8 mouse cellular contexts compared by ENCODE assay signal in the genomic region with DNA sequence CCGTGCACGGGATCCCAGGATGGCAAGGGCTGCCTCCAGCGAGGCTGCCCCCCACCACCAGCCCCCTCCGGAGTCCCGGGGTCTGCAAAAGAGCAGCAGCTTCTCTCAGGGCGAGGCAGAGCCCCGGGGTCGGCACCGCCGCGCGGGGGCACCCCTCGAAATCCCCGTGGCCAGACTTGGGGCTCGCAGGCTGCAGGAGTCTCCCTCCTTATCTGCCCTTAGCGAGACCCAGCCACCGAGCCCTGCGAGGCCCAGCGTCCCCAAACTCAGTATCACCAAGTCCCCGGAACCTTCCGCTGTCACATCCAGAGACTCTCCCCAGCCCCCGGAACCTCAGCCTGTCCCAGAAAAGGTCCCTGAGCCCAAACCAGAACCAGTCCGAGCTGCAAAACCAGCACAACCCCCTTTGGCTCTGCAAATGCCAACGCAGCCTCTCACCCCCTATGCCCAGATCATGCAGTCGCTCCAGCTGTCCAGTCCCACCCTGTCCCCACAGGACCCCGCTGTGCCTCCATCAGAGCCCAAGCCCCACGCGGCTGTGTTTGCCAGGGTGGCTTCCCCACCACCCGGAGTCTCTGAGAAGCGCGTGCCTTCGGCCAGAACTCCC. TPM values are rescaled to one million over a fixed set of nuclear protein-coding genes. Genes with fewer than 3 reads are reported as not detected.
A peak's percentile ranks its signal among the peaks of the same experiment; 100 is the strongest.
DNase-seq lines count a peak whose midpoint lies in the region; ATAC-seq and TF ChIP-seq lines count a peak whose summit lies in the region.
"Had no signal": no experiment of that assay in that cellular context is flagged by ENCODE, and none has a peak within 500 bp of the region (broad histone marks: within the 10 kb centered on the region; RNA-seq: fewer than 3 reads in every experiment).

No protein-coding gene starts in this region.

- H3K4me1 ChIP-seq in lung, embryonic 15.5 days, result peaks cover 19% of the 10 kb centered on the region
- no peaks in the 10 kb centered on the region for H3K4me1 ChIP-seq in lung, adult 2 months (ENCODE audit: control insufficient read depth, insufficient read depth, low read length)
- H3K4me1 ChIP-seq in forebrain, embryonic 14.5 days (ENCODE audit: control insufficient read depth, insufficient read depth, low read length), result peaks cover 11% of the 10 kb centered on the region
- H3K4me1 ChIP-seq in intestine, postnatal 0 days (replicated peaks; ENCODE audit: control insufficient read depth, insufficient read depth, low read length), result no peaks in the 10 kb centered on the region
- H3K4me1 ChIP-seq in neural tube, embryonic 14.5 days (ENCODE audit: control insufficient read depth, insufficient read depth, low read length), result peaks cover 12% of the 10 kb centered on the region

- TF ChIP-seq POLR2A in lung, adult 2 months (IDR thresholded peaks at IDR 0.05; ENCODE audit: borderline replicate concordance, extremely low read depth, low read depth, low read length), result no peak

- 21% methylated on average over 30 of the region's 32 CpGs for WGBS in lung, embryonic 15.5 days
- WGBS in lung, adult 2 months, result 16% methylated on average over 32 of the region's 32 CpGs
- WGBS in forebrain, embryonic 14.5 days, result 2% methylated on average over 31 of the region's 32 CpGs
- 15% methylated on average over 31 of the region's 32 CpGs for WGBS in intestine, postnatal 0 days
- WGBS in neural tube, embryonic 14.5 days, result 2% methylated on average over 32 of the region's 32 CpGs

- peaks cover 56% of the 10 kb centered on the region for H3K27me3 ChIP-seq in lung, embryonic 15.5 days
- H3K27me3 ChIP-seq in forebrain, embryonic 14.5 days (replicated peaks; ENCODE audit: control insufficient read depth, insufficient read depth, low read length), result peaks cover 50% of the 10 kb centered on the region
- peaks cover 28% of the 10 kb centered on the region for H3K27me3 ChIP-seq in intestine, postnatal 0 days (replicated peaks; ENCODE audit: control insufficient read depth, insufficient read depth, low read length)
- H3K27me3 ChIP-seq in neural tube, embryonic 14.5 days (ENCODE audit: control insufficient read depth, insufficient read depth, low read length), result peaks cover 19% of the 10 kb centered on the region

- DNase-seq in lung, adult 2 months, result no peak
- no peak for DNase-seq in forebrain, embryonic 14.5 days (ENCODE audit: low spot score)
- DNase-seq in urinary bladder, postnatal 14 days (ENCODE audit: low spot score), result no peak
- DNase-seq: layer of hippocampus, adult 9-11 months had no signal

- H3K4me2 ChIP-seq in lung, embryonic 15.5 days, result peak overlapping the region; percentile 59
- H3K4me2 ChIP-seq in forebrain, embryonic 14.5 days (ENCODE audit: low read length), result peak overlapping the region; percentile 55
- peak overlapping the region; percentile 61 for H3K4me2 ChIP-seq in intestine, postnatal 0 days (replicated peaks; ENCODE audit: low read depth)
- H3K4me2 ChIP-seq in neural tube, embryonic 14.5 days (ENCODE audit: low read depth, low read length), result peak overlapping the region; percentile 45

- ATAC-seq in lung, embryonic 15.5 days (ENCODE audit: borderline replicate concordance, extremely low read depth, low FRiP score, low TSS enrichment), result no peak
- no peak for ATAC-seq in forebrain, embryonic 14.5 days
- no peak for ATAC-seq in intestine, postnatal 0 days
- ATAC-seq in neural tube, embryonic 14.5 days (ENCODE audit: low read depth), result 0 out of 2 replicates have a peak, but pooled peaks have one; percentile 1
- no peak for ATAC-seq in CD4-positive, CD25-positive, alpha-beta regulatory T cell, adult 4 months

- H3K36me3 ChIP-seq in lung, embryonic 15.5 days, result 0 out of 2 replicates have a peak, but pooled peaks cover 7% of the 10 kb centered on the region
- no peaks in the 10 kb centered on the region for H3K36me3 ChIP-seq in forebrain, embryonic 14.5 days (ENCODE audit: control insufficient read depth, insufficient read depth, low read length)
- peaks cover 9% of the 10 kb centered on the region; the same call in 1 of the 2 replicates for H3K36me3 ChIP-seq in intestine, postnatal 0 days (ENCODE audit: control insufficient read depth, insufficient read depth)
- no peaks in the 10 kb centered on the region for H3K36me3 ChIP-seq in neural tube, embryonic 14.5 days (ENCODE audit: control insufficient read depth, insufficient read depth, low read length)

- H3K9me3 ChIP-seq in lung, embryonic 15.5 days, result no peaks in the 10 kb centered on the region
- H3K9me3 ChIP-seq in forebrain, embryonic 14.5 days (replicated peaks; ENCODE audit: control insufficient read depth, low read length), result no peaks in the 10 kb centered on the region
- no peaks in the 10 kb centered on the region for H3K9me3 ChIP-seq in intestine, postnatal 0 days (ENCODE audit: control insufficient read depth)
- no peaks in the 10 kb centered on the region for H3K9me3 ChIP-seq in neural tube, embryonic 14.5 days (ENCODE audit: control insufficient read depth, low read length)

- H3K9ac ChIP-seq in lung, embryonic 15.5 days, result peak overlapping the region; percentile 19; the same call in 1 of the 2 replicates
- H3K9ac ChIP-seq in forebrain, embryonic 14.5 days (ENCODE audit: low read length), result peak overlapping the region; percentile 45
- H3K9ac ChIP-seq in intestine, postnatal 0 days (ENCODE audit: low read depth, low read length), result no peak overlapping the region
- H3K9ac ChIP-seq in neural tube, embryonic 14.5 days (replicated peaks; ENCODE audit: low read depth, low read length), result peak overlapping the region; percentile 5; the same call in 1 of the 2 replicates

- no peak overlapping the region for H3K27ac ChIP-seq in lung, embryonic 15.5 days
- no peak overlapping the region for H3K27ac ChIP-seq in forebrain, embryonic 14.5 days (ENCODE audit: low read depth, low read length)
- no peak overlapping the region for H3K27ac ChIP-seq in intestine, postnatal 0 days (ENCODE audit: low read depth, low read length)
- no peak overlapping the region for H3K27ac ChIP-seq in neural tube, embryonic 14.5 days (ENCODE audit: low read depth, low read length)

- H3K4me3 ChIP-seq in lung, embryonic 15.5 days, result peak overlapping the region; percentile 32
- H3K4me3 ChIP-seq in lung, adult 2 months (replicated peaks; ENCODE audit: extremely low read depth, low read depth, low read length), result no peak overlapping the region
- H3K4me3 ChIP-seq in forebrain, embryonic 14.5 days (ENCODE audit: low read depth, low read length), result peak overlapping the region; percentile 28
- peak overlapping the region; percentile 32 for H3K4me3 ChIP-seq in intestine, postnatal 0 days (ENCODE audit: low read depth, low read length)
- H3K4me3 ChIP-seq in neural tube, embryonic 14.5 days (ENCODE audit: low read depth, low read length), result peak overlapping the region; percentile 19

- no peak for TF ChIP-seq CTCF in lung, adult 2 months (IDR thresholded peaks at IDR 0.05; ENCODE audit: insufficient read depth, low read length)
- TF ChIP-seq CTCF in intestine, postnatal 0 days (IDR thresholded peaks at IDR 0.05; ENCODE audit: low read depth), result no peak

RNA-seq across cellular contexts. Expression of a gene that starts 13.4 kb away (rescaled TPM):
- 80.3 and 88.5 TPM in 2 replicates for polyA plus RNA-seq in lung, embryonic 15.5 days (2015; fragmentation: Nextera tagmentation; extraction: Ambion mirVana)
- 106 and 125 TPM in 2 replicates for polyA plus RNA-seq in lung, adult 2 months (2012; rRNA removed)
- polyA plus RNA-seq in forebrain, embryonic 14.5 days (2014; fragmentation: Nextera tagmentation; extraction: Ambion mirVana), result 72.4 and 76.0 TPM in 2 replicates
- polyA plus RNA-seq in intestine, postnatal 0 days (2015; fragmentation: Nextera tagmentation; extraction: Ambion mirVana), result 121 and 124 TPM in 2 replicates
- 58.6 and 64.5 TPM in 2 replicates for polyA plus RNA-seq in neural tube, embryonic 14.5 days (2014; fragmentation: Nextera tagmentation; extraction: Ambion mirVana)
- polyA plus RNA-seq in CD4-positive, CD25-positive, alpha-beta regulatory T cell, adult 4 months (2017; shearing (Covaris generic)), result 10 to 100 TPM; 57.0 to 91.3 TPM

RNA-seq across cellular contexts. Expression of a gene that starts 27.9 kb away (rescaled TPM):
- polyA plus RNA-seq in lung, embryonic 15.5 days (2015; fragmentation: Nextera tagmentation; extraction: Ambion mirVana), result 0.26 and 0.30 TPM in 2 replicates
- 0.05 TPM in 1 of 2 replicates, not detected in the other for polyA plus RNA-seq in lung, adult 2 months (2012; rRNA removed)
- polyA plus RNA-seq in forebrain, embryonic 14.5 days (2014; fragmentation: Nextera tagmentation; extraction: Ambion mirVana), result 0.76 and 0.84 TPM in 2 replicates
- polyA plus RNA-seq in intestine, postnatal 0 days (2015; fragmentation: Nextera tagmentation; extraction: Ambion mirVana), result 0.97 and 1.2 TPM in 2 replicates
- 4.7 and 6.9 TPM in 2 replicates for polyA plus RNA-seq in neural tube, embryonic 14.5 days (2014; fragmentation: Nextera tagmentation; extraction: Ambion mirVana)
- not detected for polyA plus RNA-seq in CD4-positive, CD25-positive, alpha-beta regulatory T cell, adult 4 months (2017; shearing (Covaris generic))

RNA-seq across cellular contexts. Expression of a gene that starts 47.2 kb away (rescaled TPM):
- polyA plus RNA-seq in lung, embryonic 15.5 days (2015; fragmentation: Nextera tagmentation; extraction: Ambion mirVana), result 41.6 and 42.8 TPM in 2 replicates
- 31.5 and 35.0 TPM in 2 replicates for polyA plus RNA-seq in lung, adult 2 months (2012; rRNA removed)
- 8.3 and 8.8 TPM in 2 replicates for polyA plus RNA-seq in forebrain, embryonic 14.5 days (2014; fragmentation: Nextera tagmentation; extraction: Ambion mirVana)
- 20.1 and 21.3 TPM in 2 replicates for polyA plus RNA-seq in intestine, postnatal 0 days (2015; fragmentation: Nextera tagmentation; extraction: Ambion mirVana)
- 19.5 and 20.8 TPM in 2 replicates for polyA plus RNA-seq in neural tube, embryonic 14.5 days (2014; fragmentation: Nextera tagmentation; extraction: Ambion mirVana)
- polyA plus RNA-seq in CD4-positive, CD25-positive, alpha-beta regulatory T cell, adult 4 months (2017; shearing (Covaris generic)), result under 1 TPM in 1 of 2 experiments, not detected in 1; 0.03 TPM

RNA-seq across cellular contexts. Expression of a gene that starts 56.8 kb away (rescaled TPM):
- polyA plus RNA-seq in lung, embryonic 15.5 days (2015; fragmentation: Nextera tagmentation; extraction: Ambion mirVana), result 29.5 and 31.1 TPM in 2 replicates
- 89.7 and 127 TPM in 2 replicates for polyA plus RNA-seq in lung, adult 2 months (2012; rRNA removed)
- polyA plus RNA-seq in forebrain, embryonic 14.5 days (2014; fragmentation: Nextera tagmentation; extraction: Ambion mirVana), result 21.6 and 24.2 TPM in 2 replicates
- polyA plus RNA-seq in intestine, postnatal 0 days (2015; fragmentation: Nextera tagmentation; extraction: Ambion mirVana), result 21.8 and 22.3 TPM in 2 replicates
- polyA plus RNA-seq in neural tube, embryonic 14.5 days (2014; fragmentation: Nextera tagmentation; extraction: Ambion mirVana), result 44.7 and 45.4 TPM in 2 replicates
- 1 to 10 TPM; 5.2 to 5.6 TPM for polyA plus RNA-seq in CD4-positive, CD25-positive, alpha-beta regulatory T cell, adult 4 months (2017; shearing (Covaris generic))

RNA-seq across cellular contexts. Expression of a gene that starts 57.0 kb away (rescaled TPM):
- polyA plus RNA-seq in lung, embryonic 15.5 days (2015; fragmentation: Nextera tagmentation; extraction: Ambion mirVana), result 0.65 and 0.82 TPM in 2 replicates
- 5.2 and 7.4 TPM in 2 replicates for polyA plus RNA-seq in lung, adult 2 months (2012; rRNA removed)
- 41.3 and 50.4 TPM in 2 replicates for polyA plus RNA-seq in forebrain, embryonic 14.5 days (2014; fragmentation: Nextera tagmentation; extraction: Ambion mirVana)
- polyA plus RNA-seq in intestine, postnatal 0 days (2015; fragmentation: Nextera tagmentation; extraction: Ambion mirVana), result 1.3 and 1.6 TPM in 2 replicates
- 34.0 and 38.3 TPM in 2 replicates for polyA plus RNA-seq in neural tube, embryonic 14.5 days (2014; fragmentation: Nextera tagmentation; extraction: Ambion mirVana)
- polyA plus RNA-seq in CD4-positive, CD25-positive, alpha-beta regulatory T cell, adult 4 months (2017; shearing (Covaris generic)), result not detected
